Comparison of ENCODE assay signal across 9 mouse cellular contexts in genomic region chr4:137892713-137893242, GRCm38 (mm10). TPM values are rescaled to one million over a fixed set of nuclear protein-coding genes. Genes with fewer than 3 reads are reported as not detected.
DNase-seq lines count a peak whose midpoint lies in the region; ATAC-seq and TF ChIP-seq lines count a peak whose summit lies in the region.
"Had no signal": no experiment of that assay in that cellular context is flagged by ENCODE, and none has a peak within 500 bp of the region (broad histone marks: within the 10 kb centered on the region; RNA-seq: fewer than 3 reads in every experiment).

No protein-coding gene starts in this region.

- H3K4me3 ChIP-seq in forebrain, embryonic 10.5 days, result peak overlapping the region; percentile 22
- no peak overlapping the region for H3K4me3 ChIP-seq in limb, embryonic 12.5 days (replicated peaks)
- no peak overlapping the region for H3K4me3 ChIP-seq in liver, embryonic 12.5 days
- H3K4me3 ChIP-seq in liver, postnatal 0 days (ENCODE audit: low read depth, low read length), result no peak overlapping the region

- TF ChIP-seq CTCF in liver, postnatal 0 days (IDR thresholded peaks at IDR 0.05; ENCODE audit: low read depth), result no peak

- no peak overlapping the region for H3K9ac ChIP-seq in limb, embryonic 12.5 days (replicated peaks)
- H3K9ac ChIP-seq in liver, embryonic 12.5 days, result no peak overlapping the region
- H3K9ac ChIP-seq in liver, postnatal 0 days (replicated peaks), result no peak overlapping the region

- peak overlapping the region; percentile 59 for H3K27ac ChIP-seq in forebrain, embryonic 10.5 days
- peak overlapping the region; percentile 88 for H3K27ac ChIP-seq in limb, embryonic 12.5 days
- no peak overlapping the region for H3K27ac ChIP-seq in liver, embryonic 12.5 days
- H3K27ac ChIP-seq in liver, postnatal 0 days (ENCODE audit: low read depth), result no peak overlapping the region

- H3K27me3 ChIP-seq in forebrain, embryonic 10.5 days (ENCODE audit: poor library complexity, severe bottlenecking), result peaks cover 23% of the 10 kb centered on the region
- H3K27me3 ChIP-seq in limb, embryonic 12.5 days, result no peaks in the 10 kb centered on the region
- H3K27me3 ChIP-seq in liver, embryonic 12.5 days (replicated peaks), result no peaks in the 10 kb centered on the region; the same call in 1 of the 2 replicates
- no peaks in the 10 kb centered on the region for H3K27me3 ChIP-seq in liver, postnatal 0 days (ENCODE audit: insufficient read depth, low read length)

- H3K36me3 ChIP-seq in forebrain, embryonic 10.5 days (replicated peaks), result peaks cover 9% of the 10 kb centered on the region; the same call in 1 of the 2 replicates
- H3K36me3 ChIP-seq in limb, embryonic 12.5 days, result 0 out of 2 replicates have a peak, but pooled peaks cover 4% of the 10 kb centered on the region
- no peaks in the 10 kb centered on the region for H3K36me3 ChIP-seq in liver, embryonic 12.5 days
- no peaks in the 10 kb centered on the region; the same call in 1 of the 2 replicates for H3K36me3 ChIP-seq in liver, postnatal 0 days (replicated peaks; ENCODE audit: insufficient read depth, low read length)

- peak overlapping the region; percentile 36 for H3K4me2 ChIP-seq in limb, embryonic 12.5 days
- H3K4me2 ChIP-seq in liver, embryonic 12.5 days, result no peak overlapping the region
- no peak overlapping the region for H3K4me2 ChIP-seq in liver, postnatal 0 days (ENCODE audit: low read depth, low read length)

- peak; percentile 39 to 58 for DNase-seq in left cerebral cortex, postnatal 14 days (ENCODE audit: low spot score in 2 of 2)
- no peak for DNase-seq in left cerebral cortex, adult 11 months (ENCODE audit: low spot score)
- DNase-seq in forebrain, embryonic 10.5 days (ENCODE audit: extremely low spot score, low spot score), result peak; percentile 77
- DNase-seq in retina, embryonic 14.5 days (ENCODE audit: low spot score), result peak; percentile 76
- no peak for DNase-seq in liver, postnatal 0 days
- DNase-seq in spleen, postnatal 4 days (ENCODE audit: low spot score in 2 of 2), result no peak
- DNase-seq: adrenal gland, adult 8-10 months had no signal

- peaks cover 65% of the 10 kb centered on the region for H3K4me1 ChIP-seq in forebrain, embryonic 10.5 days
- H3K4me1 ChIP-seq in limb, embryonic 12.5 days (replicated peaks), result peaks cover 58% of the 10 kb centered on the region
- peaks cover 17% of the 10 kb centered on the region for H3K4me1 ChIP-seq in liver, embryonic 12.5 days
- no peaks in the 10 kb centered on the region for H3K4me1 ChIP-seq in liver, postnatal 0 days (ENCODE audit: insufficient read depth)

- peak; percentile 63 for ATAC-seq in limb, embryonic 12.5 days (ENCODE audit: insufficient number of reproducible peaks, insufficient read depth, low FRiP score, low TSS enrichment, low read depth)
- ATAC-seq in liver, embryonic 12.5 days, result no peak
- ATAC-seq in liver, postnatal 0 days, result no peak

- no peak for TF ChIP-seq EP300 in liver, postnatal 0 days (IDR thresholded peaks at IDR 0.05; ENCODE audit: low read depth)

- no peaks in the 10 kb centered on the region for H3K9me3 ChIP-seq in forebrain, embryonic 10.5 days
- H3K9me3 ChIP-seq in limb, embryonic 12.5 days, result no peaks in the 10 kb centered on the region
- no peaks in the 10 kb centered on the region for H3K9me3 ChIP-seq in liver, embryonic 12.5 days (replicated peaks)
- no peaks in the 10 kb centered on the region for H3K9me3 ChIP-seq in liver, postnatal 0 days (ENCODE audit: low read length)

- intact Hi-C loops in left cerebral cortex, postnatal 14 days (cut with DNase I), result no loop called here

- WGBS in forebrain, embryonic 10.5 days, result 10% methylated on average over 11 of the region's 11 CpGs
- WGBS in limb, embryonic 12.5 days, result 13% methylated on average over 11 of the region's 11 CpGs
- WGBS in liver, embryonic 12.5 days (ENCODE audit: insufficient replicate concordance), result 14% methylated on average over 11 of the region's 11 CpGs
- 35% methylated on average over 11 of the region's 11 CpGs for WGBS in liver, postnatal 0 days (ENCODE audit: insufficient replicate concordance)

RNA-seq across cellular contexts. Expression of gene Ece1, which starts 30.7 kb away (rescaled TPM):
- 10 to 100 TPM; 80.9 to 84.3 TPM for total RNA-seq in left cerebral cortex, postnatal 14 days (2021)
- 27.5 and 28.6 TPM in 2 replicates for polyA plus RNA-seq in forebrain, embryonic 10.5 days (2016; fragmentation: Nextera tagmentation; extraction: Ambion mirVana)
- polyA plus RNA-seq in limb, embryonic 12.5 days (2016; fragmentation: Nextera tagmentation; extraction: Ambion mirVana), result 23.9 and 24.5 TPM in 2 replicates
- polyA plus RNA-seq in liver, embryonic 12.5 days (2016; fragmentation: Nextera tagmentation; extraction: Ambion mirVana), result 17.8 and 18.5 TPM in 2 replicates
- polyA plus RNA-seq in liver, postnatal 0 days (2015; fragmentation: Nextera tagmentation; extraction: Ambion mirVana), result 32.9 and 35.7 TPM in 2 replicates

Comparison
In these comparisons a context has a peak if more than half of its experiments do, and no peak if none do; other contexts are left out.
1. DNase-seq: peak in left cerebral cortex, postnatal 14 days (2 of 2), forebrain, embryonic 10.5 days (single experiment) and retina, embryonic 14.5 days (single experiment); none in left cerebral cortex, adult 11 months (single experiment), liver, postnatal 0 days (single experiment) and spleen, postnatal 4 days (0 of 2).
2. H3K27ac ChIP-seq: peak in forebrain, embryonic 10.5 days (single experiment) and limb, embryonic 12.5 days (single experiment); none in liver, embryonic 12.5 days (single experiment) and liver, postnatal 0 days (single experiment).